Mouse (Mus musculus): ENCODE data around the gene Ly6g6f.
"Not testable (repeated sequence)": the region's sequence is repeated elsewhere in the genome, so short reads cannot be mapped to it uniquely, and the experiment has no call there.

Ly6g6f gene

DNA sequence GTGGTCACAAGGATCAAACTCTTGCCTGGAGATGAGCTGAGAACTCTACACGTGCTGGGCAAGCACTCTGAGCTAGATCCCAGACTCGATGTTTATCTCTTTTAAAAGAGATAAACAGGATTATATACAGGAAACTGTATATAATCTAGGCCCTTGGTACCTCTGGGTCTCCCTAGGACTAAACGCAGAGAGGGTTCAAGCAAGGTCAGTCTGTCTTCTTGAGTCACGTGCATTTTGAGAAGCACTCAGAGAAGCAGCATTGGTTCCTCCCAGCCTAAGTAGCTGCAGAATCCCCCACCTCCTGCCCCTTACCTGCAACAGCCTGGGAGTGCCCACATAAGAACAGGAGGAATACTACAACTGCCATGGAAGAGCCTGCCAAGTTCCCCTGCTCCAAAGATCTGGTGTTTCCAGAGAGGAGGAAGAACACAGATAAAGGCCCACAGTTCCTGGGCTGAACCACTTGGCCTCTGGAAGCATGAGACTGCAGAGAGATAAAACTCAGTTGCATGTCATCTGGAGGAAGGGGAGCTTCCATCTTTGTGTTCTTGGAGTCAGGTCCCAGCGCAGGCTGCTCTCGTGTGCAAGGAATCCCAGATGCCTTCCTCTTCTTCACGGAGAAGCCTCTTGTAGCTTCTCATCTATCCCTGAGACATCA lies at the start of gene Ly6g6f:
Gene Ly6g6f (minus strand): TSS at position 403 of the 658 bp plus-strand sequence.
- no peak for DNase-seq (ENCODE audit: low spot score)

GRCm38 (mm10) chr17:35134801-35135590 lies 49.6 kb upstream of the Ly6g6f start, which contains the start of gene Bag6:
TSS of gene Bag6 (plus strand) at chr17:35135178.
- DNase-seq (ENCODE audit: low spot score) = peak; percentile 91

DNA sequence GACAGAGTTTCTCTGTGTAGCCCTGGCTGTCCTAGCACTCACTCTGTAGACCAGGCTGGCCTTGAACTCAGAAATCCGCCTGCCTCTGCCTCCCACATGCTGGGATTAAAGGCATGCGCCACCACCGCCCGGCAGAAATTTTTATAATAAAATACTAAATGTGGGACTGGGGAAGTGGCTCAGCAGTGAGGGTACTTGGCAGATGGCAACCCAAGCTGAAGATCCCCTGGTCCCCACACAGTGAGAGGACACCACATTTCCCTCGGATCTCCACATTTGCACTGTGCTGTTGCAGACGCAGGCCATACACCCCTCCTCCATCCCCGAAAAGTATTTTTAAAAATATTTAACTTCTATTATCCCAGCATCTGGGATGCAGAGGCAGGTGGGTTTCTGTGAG lies 48.1 kb upstream of the Ly6g6f start:
- no peak for DNase-seq (ENCODE audit: low spot score)

DNA sequence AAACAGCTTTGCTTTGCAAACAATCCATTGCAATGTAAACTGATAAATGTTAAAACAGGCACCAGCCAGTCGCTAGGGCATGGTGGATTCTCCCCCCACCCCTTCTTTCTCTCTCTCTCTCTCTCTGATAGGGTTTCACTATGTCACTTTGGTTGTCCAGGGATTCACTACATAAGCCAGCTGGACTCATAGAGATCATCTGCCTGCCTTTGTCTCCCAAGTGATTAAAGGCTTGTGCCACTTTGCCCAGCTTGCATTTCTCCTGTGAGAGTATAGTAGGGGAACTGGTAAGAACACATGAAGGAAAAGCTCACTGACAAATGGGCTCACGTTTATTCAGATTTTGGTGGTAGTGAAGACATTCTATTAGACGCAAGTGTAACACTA lies 46.8 kb upstream of the Ly6g6f start:
- DNase-seq (ENCODE audit: low spot score) = no peak

- no peak for DNase-seq (ENCODE audit: low spot score)
These were observed 46.2 kb upstream of the Ly6g6f start, which contains the start of gene Apom for GRCm38 (mm10) chr17:35131500-35132173. TSS of gene Apom (minus strand) at chr17:35132050.

- no peak for DNase-seq (ENCODE audit: low spot score)
These were observed 45.6 kb upstream of the Ly6g6f start for GRCm38 (mm10) chr17:35131038-35131437.

DNA sequence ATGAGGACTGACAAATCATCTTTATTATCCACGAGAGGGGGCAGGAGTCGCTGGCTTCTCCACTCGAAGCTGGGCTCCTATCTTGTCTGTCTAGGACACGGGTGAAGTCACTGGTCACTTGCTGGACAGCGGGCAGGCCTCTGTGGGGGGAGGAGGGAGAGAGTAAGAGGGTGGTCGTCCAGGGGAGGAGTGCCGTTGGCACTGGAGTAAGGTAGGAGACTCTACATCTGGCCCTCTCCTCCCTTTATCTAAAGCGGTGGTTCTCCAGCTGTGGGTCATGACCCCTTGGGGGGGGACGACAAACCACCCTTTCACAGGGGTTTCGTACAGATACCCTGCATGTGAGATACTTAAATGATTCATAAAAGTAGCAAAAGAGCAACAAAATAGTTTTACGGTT lies 43.6 kb upstream of the Ly6g6f start:
- no peak for DNase-seq (ENCODE audit: low spot score)

DNA sequence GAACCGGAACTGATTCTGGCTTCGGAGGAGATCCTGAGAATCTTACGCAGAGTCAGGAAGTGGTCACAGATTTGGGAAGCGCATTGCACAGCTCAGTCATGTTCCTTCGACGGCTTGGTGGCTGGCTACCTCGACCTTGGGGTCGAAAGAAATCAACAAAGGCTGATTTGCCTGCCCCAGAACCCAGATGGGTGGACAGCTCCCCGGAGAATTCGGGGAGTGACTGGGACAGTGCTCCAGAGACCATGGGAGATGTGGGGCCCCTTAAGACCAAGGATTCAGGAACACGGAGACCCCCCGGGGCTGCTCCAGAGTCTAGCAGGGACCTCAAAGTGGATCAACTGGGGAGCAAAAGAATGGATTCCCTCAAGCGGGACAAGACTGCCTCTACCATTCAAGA lies 41.6 kb upstream of the Ly6g6f start:
- DNase-seq (ENCODE audit: low spot score) = no peak

DNA sequence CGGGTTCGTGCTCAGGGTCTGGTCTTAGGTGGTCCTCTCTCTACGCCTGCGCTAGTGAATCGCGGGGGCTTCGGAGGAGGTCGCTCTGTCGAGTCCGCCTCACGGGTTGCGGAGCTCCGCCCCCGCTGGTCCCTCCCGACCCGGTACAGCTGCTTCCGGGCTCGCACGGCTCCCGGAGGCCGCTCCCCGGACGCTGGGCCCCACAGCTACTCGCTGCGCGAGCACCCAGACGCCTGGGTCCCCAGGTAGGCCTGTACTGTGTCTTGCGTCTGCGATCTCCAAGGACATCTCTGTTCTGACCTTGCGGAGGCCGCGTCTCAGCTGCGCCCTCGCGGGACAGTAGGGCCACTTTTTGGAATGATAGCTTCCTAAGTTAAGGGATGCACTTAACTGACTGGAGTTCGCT lies 40.8 kb upstream of the Ly6g6f start, which contains the start of gene D17H6S53E:
Gene D17H6S53E (plus strand): TSS at position 168 of the 406 bp plus-strand sequence.
- peak; percentile 65 for DNase-seq (ENCODE audit: low spot score)

DNA sequence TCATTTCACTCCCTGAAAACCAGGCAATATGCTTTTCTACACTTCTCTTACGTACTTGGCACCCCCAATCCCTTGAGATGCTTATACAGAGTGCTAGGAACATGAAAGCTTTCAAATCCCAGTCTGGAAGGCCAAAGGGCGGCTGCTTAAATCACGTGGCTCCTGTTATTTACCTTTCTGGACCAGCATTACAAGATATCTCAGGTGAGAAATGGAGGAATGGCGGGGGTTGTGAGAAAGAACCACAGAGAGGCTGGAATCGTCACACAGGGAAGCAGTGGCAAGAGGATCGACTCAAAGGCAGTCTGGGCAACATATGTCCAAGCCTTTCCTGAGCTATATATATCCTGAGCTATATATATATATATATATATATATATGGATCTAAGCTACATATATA lies 40.2 kb upstream of the Ly6g6f start:
- DNase-seq (ENCODE audit: low spot score) = no peak

- DNase-seq (ENCODE audit: low spot score) = no peak
These were observed 39.7 kb upstream of the Ly6g6f start for GRCm38 (mm10) chr17:35125081-35125480.

DNA sequence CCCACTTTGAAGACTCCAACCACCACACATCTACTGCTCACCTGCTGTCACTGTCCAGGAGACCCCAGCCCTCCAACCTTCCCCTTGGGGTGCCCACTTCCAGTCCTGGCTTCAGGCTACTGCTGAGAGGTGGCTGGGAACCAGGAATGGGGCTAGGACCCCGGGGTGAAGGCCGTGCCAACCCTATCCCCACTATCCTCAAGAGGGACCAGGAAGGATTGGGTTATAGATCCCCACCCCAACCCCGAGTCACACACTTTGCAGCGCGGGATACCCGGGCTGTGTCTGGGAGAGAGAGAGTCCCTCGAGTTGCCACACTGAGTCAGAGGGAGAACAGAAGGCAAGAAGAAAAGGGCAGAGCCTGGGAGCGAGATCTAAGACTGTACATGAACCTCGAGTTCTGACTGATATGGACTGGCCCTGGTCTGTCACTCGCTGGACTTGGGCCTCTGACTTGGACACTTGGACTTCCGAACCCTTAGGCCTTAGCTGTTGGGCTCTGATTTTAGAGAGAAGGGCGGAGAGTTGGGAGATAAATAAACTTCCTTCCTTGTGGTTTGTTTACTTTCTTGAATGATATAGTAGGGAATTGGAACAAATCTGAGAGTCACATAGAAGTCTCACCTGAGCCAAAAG lies 39.0 kb upstream of the Ly6g6f start:
- DNase-seq (ENCODE audit: low spot score) = not testable (repeated sequence)

GRCm38 (mm10) chr17:35123287-35123686 lies 37.9 kb upstream of the Ly6g6f start:
- not testable (repeated sequence) for DNase-seq (ENCODE audit: low spot score)

DNA sequence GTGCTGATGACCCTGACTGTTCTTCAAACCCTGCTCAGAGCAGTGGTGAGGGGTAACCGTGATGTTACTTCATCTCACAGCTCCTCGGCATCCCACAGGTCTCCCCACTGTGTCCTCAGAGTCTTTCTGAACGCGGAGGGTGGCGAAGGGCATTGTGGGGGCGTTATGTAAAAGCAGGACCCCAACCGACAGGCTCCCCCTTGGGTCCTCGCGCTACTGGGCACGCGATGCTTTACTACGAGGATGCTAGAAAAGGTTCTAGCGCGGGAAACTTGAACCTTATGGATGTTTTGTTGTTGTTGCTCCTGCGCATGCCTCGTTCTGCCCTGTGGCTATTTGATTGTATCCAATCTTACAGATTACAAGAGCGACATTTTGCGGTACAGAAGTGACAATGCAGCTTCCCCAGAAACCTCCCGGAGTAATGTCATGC lies 36.5 kb upstream of the Ly6g6f start, which contains the start of gene Csnk2b:
Gene Csnk2b (minus strand): TSS at position 183 of the 433 bp plus-strand sequence.
- DNase-seq (ENCODE audit: low spot score) = peak; percentile 59

GRCm38 (mm10) chr17:35121143-35121799 lies 35.9 kb upstream of the Ly6g6f start, which contains the start of gene Gpank1:
TSS of gene Gpank1 (plus strand) at chr17:35121455.
- DNase-seq (ENCODE audit: low spot score) = peak; percentile 95

- peak; percentile 20 for DNase-seq (ENCODE audit: low spot score)
These were observed 35.3 kb upstream of the Ly6g6f start for GRCm38 (mm10) chr17:35120745-35121142.

DNA sequence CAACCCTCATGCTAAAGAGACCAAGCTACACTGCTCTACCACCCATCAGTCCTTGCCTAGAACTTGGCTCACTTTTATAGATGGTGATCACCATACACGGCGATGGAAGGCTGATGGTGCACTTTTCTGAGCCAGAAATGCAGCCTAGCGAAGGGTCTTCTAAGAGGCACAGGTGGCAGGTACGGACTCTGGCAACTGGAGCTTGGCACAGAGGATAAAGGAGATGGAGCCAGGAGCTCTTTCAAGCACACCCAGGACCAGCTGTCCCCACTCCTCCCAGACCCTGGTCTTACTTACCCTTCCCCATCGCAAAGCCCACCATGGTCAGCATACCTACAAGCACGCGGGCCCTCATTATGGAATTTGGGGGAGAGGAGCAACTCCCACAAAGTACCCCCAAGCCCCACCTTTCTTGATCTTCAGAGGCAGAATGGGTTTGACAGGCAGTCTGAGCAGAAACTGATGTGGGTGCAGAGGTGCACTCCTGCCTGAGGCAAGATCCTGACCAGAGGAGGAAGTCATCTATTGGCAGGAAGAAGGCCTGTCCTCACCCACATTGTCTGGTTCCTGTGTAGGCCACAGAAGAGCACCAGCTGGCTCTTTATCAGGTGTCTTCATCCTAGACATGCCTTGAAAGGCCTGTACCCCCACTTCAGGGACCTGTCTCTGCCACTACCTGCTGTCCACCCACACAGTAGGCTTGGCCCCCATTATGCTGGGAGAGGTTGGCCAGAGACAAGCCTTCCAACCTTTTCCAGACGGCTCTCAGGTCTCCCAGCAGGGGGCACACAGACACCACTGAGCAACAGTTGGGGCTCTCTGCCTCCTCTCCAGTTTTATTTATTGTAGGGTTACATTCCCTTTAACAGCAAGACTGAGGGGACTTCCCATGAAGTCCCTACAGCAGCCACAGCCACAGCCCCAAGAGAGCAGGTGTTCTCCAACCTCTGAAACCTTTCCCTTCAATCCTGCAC lies 29.9 kb upstream of the Ly6g6f start, which contains the start of gene Ly6g5b:
Gene Ly6g5b (minus strand): TSS at position 383 of the 974 bp plus-strand sequence.
- peak; percentile 37 for DNase-seq (ENCODE audit: low spot score)

GRCm38 (mm10) chr17:35111774-35112173 lies 26.4 kb upstream of the Ly6g6f start:
- DNase-seq (ENCODE audit: low spot score) = no peak

DNA sequence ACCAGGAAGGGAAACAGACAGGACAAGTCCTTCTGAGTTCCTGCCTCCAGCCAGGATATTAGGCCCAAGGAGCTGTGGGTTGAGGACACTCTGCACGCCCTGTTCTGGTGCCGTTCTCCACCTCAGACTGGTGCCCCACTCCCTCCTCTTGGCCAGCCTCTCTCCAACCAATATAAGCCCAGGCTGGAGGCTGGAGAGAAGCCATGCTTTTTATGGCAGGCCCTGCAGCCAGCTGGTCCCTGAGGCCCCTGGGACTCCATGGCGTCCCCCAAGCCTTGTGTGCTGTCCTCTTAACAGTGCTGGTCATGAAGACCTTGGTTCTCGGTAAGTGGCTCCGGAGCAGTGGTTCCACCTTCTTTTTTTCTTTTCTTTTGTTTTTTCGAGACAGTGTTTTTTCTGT lies 22.7 kb upstream of the Ly6g6f start, which contains the start of gene Ly6g5c:
Gene Ly6g5c (plus strand): TSS at position 183 of the 400 bp plus-strand sequence.
- no peak for DNase-seq (ENCODE audit: low spot score)

- no peak for DNase-seq (ENCODE audit: low spot score)
These were observed 21.1 kb upstream of the Ly6g6f start for GRCm38 (mm10) chr17:35106522-35106921.
